Mouse (Mus musculus) liver, adult 2 months (tissue): ENCODE data around the gene Map3k12. TPM values are rescaled to one million over a fixed set of nuclear protein-coding genes. Genes with fewer than 3 reads are reported as not detected.

Source experiments
- DNase-seq: peaks from one replicate; pipeline ENCODE4 v3.0.0-alpha.2; 2011; ENCODE audit warnings: low read depth, low spot score; ENCODE audit errors: extremely low read depth
- H3K27ac ChIP-seq: fragments of 200-500 bp; replicated peaks from 2 replicates; pipeline ENCODE4 v1.5.1; 2012; ENCODE audit warnings: low read depth, mild to moderate bottlenecking, control low read depth, inconsistent platforms, low read length; ENCODE audit not compliant: insufficient read depth
- H3K27me3 ChIP-seq: fragments of 200-500 bp; 2 replicates; pipeline ENCODE4 v1.6.1; 2012; ENCODE audit warnings: mild to moderate bottlenecking, moderate library complexity, low read length, inconsistent platforms; ENCODE audit not compliant: control insufficient read depth, insufficient read depth
- H3K36me3 ChIP-seq: fragments of 200-500 bp; 2 replicates; pipeline ENCODE4 v1.6.1; 2012; ENCODE audit warnings: low read length, inconsistent platforms; ENCODE audit not compliant: control insufficient read depth, insufficient read depth
- H3K4me1 ChIP-seq: fragments of 200-500 bp; 2 replicates; pipeline ENCODE4 v1.6.1; 2011; ENCODE audit warnings: low read length; ENCODE audit not compliant: control insufficient read depth, insufficient read depth
- H3K4me3 ChIP-seq: fragments of 200-500 bp; 2 replicates; pipeline ENCODE4 v1.5.1; 2011; ENCODE audit warnings: low read depth, mild to moderate bottlenecking, control low read depth, low read length, moderate library complexity; ENCODE audit not compliant: insufficient read depth
- H3K79me2 ChIP-seq: fragments of 200-500 bp; 2 replicates; pipeline ENCODE4 v1.6.1; 2012; ENCODE audit warnings: inconsistent platforms, mild to moderate bottlenecking, low read length, moderate library complexity; ENCODE audit not compliant: control insufficient read depth, insufficient read depth
- H3K9ac ChIP-seq: fragments of 200-500 bp; 2 replicates; pipeline ENCODE4 v1.6.1; 2012; ENCODE audit warnings: low read depth, mild to moderate bottlenecking, control low read depth, inconsistent platforms, low read length
- CTCF ChIP-seq: fragments of 200-500 bp; IDR thresholded peaks from 2 replicates; pipeline ENCODE4 v1.5.1; 2011; ENCODE audit warnings: low read depth, low read length, control low read depth
- POLR2A ChIP-seq: fragments of 200-500 bp; IDR thresholded peaks from 2 replicates; pipeline ENCODE4 v1.6.1; 2011; ENCODE audit warnings: low read length, control low read depth; ENCODE audit not compliant: insufficient read depth; ENCODE audit errors: extremely low read depth
- WGBS: fragments of 180-500 bp; shearing (Covaris S2); methylation state at CpG from one replicate; pipeline ENCODE4 v1.1.7; 2018; 5-methylcytosine and 5-hydroxymethylcytosine counted together
- polyA plus RNA-seq: library from polyadenylated mRNA; depleted of rRNA; stranded (reverse); fragments of >200 nt; gene quantifications from 2 replicates; pipeline ENCODE4 v1.2.3, GENCODE M21; 2012
- total RNA-seq: library from RNA; depleted of rRNA; stranded (reverse); fragments of >200 nt; gene quantifications from 2 replicates; pipeline ENCODE4 v1.2.3, GENCODE M21; 2014

Map3k12 gene
- total and polyA plus RNA-seq, 2 experiments: 0.43 to 0.46 TPM

DNA sequence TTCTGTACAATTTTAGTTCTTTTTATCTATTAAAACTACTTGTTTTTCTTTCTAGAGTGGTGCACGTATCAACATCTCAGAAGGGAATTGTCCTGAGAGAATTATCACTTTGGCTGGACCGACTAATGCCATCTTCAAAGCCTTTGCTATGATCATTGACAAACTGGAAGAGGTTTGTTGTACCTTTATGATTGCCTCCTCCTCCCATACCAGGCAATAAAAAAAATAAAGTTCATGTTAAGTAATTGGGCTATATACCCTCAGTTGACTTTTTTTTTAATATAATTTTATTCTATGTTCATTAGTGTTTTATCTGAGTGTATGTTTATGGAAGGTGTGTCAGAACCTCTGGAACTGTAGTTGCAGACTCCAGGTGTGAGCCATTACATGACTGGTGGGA, 42.3 kb downstream of the Map3k12 start:
- H3K9ac ChIP-seq: no peak overlapping the region
- WGBS: 94% methylated on average over 2 of the region's 2 CpGs
- peaks cover 8% of the 10 kb centered on the region for H3K79me2 ChIP-seq
- no peak for TF ChIP-seq POLR2A
- TF ChIP-seq CTCF: no peak
- DNase-seq: no peak
- peaks cover 9% of the 10 kb centered on the region; the same call in 1 of the 2 replicates for H3K4me1 ChIP-seq
- H3K27ac ChIP-seq: no peak overlapping the region
- H3K4me3 ChIP-seq: no peak overlapping the region
- peaks cover 55% of the 10 kb centered on the region for H3K36me3 ChIP-seq
- H3K27me3 ChIP-seq: no peaks in the 10 kb centered on the region

DNA sequence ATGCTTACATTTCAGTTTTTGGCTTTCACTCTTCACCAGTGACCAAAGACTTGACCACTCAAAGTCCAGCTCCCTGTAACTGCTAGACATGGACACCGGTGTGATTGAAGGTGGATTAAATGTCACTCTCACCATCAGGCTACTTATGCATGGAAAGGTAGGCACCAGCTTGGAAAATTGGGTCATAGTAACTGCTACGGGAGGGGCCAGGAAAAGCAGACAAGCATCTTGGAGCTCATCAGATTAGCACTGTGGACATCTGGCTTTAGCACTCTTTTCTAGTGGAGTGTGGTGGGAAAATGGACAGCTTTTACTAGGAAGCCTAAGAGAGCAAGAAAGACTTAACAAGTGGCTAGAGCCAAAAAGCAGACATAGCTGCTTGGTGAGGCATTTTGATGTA, 43.6 kb downstream of the Map3k12 start:
- peaks cover 9% of the 10 kb centered on the region; the same call in 1 of the 2 replicates for H3K4me1 ChIP-seq
- no peak for TF ChIP-seq CTCF
- no peak for TF ChIP-seq POLR2A
- H3K4me3 ChIP-seq: no peak overlapping the region
- 18% methylated on average over 2 of the region's 2 CpGs for WGBS
- no peak overlapping the region for H3K27ac ChIP-seq
- H3K27me3 ChIP-seq: no peaks in the 10 kb centered on the region
- peak; percentile 23 for DNase-seq
- peaks cover 8% of the 10 kb centered on the region for H3K79me2 ChIP-seq
- H3K36me3 ChIP-seq: peaks cover 45% of the 10 kb centered on the region
- no peak overlapping the region; the same call in 1 of the 2 replicates for H3K9ac ChIP-seq

DNA sequence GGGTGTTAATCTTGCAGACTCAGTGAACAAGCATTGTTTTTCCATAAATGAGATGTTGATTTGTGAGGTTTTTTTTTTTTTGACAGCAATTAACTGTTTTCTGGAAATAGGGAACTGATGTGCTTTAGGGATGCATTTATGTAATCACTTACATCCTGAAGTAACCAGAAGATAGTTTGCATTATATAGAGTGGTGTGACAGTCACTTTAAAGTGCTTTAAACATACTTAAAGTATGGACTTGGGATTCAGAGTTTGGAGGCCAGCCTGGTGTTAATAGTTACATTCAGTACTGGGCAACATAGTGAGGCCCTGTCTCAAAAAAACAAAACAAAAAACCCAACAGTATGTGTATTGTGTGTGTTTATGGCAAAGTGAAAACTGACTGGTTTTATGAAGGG, 45.1 kb downstream of the Map3k12 start:
- H3K36me3 ChIP-seq: peaks cover 32% of the 10 kb centered on the region
- no peak for DNase-seq
- no peak overlapping the region for H3K9ac ChIP-seq
- peaks cover 9% of the 10 kb centered on the region; the same call in 1 of the 2 replicates for H3K4me1 ChIP-seq
- TF ChIP-seq POLR2A: no peak
- no peak for TF ChIP-seq CTCF
- H3K79me2 ChIP-seq: peaks cover 8% of the 10 kb centered on the region
- H3K27me3 ChIP-seq: no peaks in the 10 kb centered on the region
- no peak overlapping the region for H3K27ac ChIP-seq
- peak overlapping the region; percentile 80; the same call in 1 of the 2 replicates for H3K4me3 ChIP-seq

DNA sequence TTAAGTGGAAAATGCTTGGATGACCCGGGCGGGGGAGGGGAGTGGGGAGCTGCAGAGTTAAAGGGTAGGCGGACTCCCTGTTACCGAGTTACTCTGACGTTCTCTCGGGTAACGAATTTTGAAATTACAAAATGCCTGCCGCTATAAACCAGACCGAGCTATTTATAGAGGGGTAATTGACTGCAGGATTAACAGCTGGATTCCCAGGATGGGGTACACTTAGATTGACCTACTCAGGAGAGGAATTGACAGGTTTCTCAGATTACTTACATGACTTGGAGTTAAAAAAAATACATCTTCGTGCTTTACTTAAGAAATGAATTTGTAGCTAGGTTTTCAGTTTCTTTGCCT, 45.6 kb downstream of the Map3k12 start:
- Histone ChIP-seq H3K36me3 (peaks cover 29% of the 10 kb centered on the region), H3K27me3 (no peaks in the 10 kb centered on the region), H3K79me2 (peaks cover 8% of the 10 kb centered on the region), H3K9ac (peak overlapping the region; percentile 86), H3K4me1 (peaks cover 9% of the 10 kb centered on the region; the same call in 1 of the 2 replicates), H3K27ac (no peak overlapping the region), H3K4me3 (peak overlapping the region; percentile 80)
- WGBS: 1% methylated on average over 10 of the region's 10 CpGs
- no peak for TF ChIP-seq CTCF
- TF ChIP-seq POLR2A: no peak
- peak; percentile 40 for DNase-seq

DNA sequence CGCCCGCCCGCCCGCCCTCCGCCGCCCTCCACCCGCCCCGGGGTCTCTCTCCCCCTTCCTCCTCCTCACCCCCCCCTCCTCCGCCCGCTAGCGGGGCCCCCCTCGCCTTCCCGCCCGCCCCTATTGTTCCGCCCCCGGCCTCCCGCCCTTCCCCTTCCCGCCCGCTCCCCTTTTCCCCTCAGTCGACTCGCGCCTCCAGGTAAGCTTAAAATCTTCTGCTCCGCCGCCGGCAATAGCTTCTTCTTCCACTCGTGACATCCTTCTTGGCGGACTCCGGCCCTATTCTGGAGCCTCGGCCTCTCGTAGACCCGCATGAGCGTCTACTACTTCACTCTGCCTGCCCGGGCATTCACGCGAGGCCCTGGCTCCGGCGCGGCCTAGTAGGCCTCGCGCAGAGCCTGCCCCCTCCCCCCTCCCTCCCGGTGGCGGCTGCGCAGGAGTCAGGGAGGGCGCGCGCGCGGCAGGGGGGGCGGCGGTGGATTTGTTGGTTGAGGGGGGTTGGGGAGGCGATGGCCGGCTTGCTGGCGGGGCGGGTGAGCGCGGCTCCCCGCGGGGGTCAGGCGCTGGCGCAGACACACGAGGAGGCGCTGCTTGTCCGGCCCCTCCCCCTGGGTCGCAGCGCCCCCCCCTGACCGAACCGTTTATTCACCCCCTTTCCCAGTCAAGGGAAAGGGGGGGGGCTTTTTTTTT, 46.1 kb downstream of the Map3k12 start:
- no peaks in the 10 kb centered on the region for H3K27me3 ChIP-seq
- H3K4me3 ChIP-seq: peak overlapping the region; percentile 80
- H3K9ac ChIP-seq: peak overlapping the region; percentile 86
- TF ChIP-seq CTCF (no peak), POLR2A (no peak)
- H3K36me3 ChIP-seq: peaks cover 24% of the 10 kb centered on the region
- DNase-seq: peak; percentile 57
- under 1% methylated on average over 44 of the region's 67 CpGs for WGBS
- H3K27ac ChIP-seq: peak overlapping the region; percentile 84
- H3K79me2 ChIP-seq: peaks cover 8% of the 10 kb centered on the region
- H3K4me1 ChIP-seq: peaks cover 9% of the 10 kb centered on the region; the same call in 1 of the 2 replicates

DNA sequence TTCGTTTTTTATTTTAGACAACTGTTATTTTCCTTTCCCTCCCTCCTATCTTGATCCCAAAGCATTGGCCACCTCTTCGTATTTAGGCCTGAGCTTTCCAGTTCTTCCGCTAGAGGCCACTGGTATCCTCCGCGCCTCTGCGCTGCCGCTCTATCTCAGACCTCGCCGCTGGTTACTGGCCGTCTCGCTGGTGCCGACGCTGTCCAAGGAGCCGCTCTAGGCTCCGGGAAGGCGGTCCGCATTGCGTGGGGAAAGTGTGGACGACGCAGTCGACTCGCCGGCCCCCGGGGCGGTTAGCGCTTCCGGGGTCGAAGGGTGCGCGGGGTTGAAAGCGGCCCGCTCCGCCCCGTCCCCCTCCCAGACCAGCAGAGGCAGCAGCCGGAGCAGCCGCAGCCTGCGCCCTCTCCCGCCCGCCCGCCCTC, 46.7 kb downstream of the Map3k12 start, which contains the start of gene Pcbp2:
Pcbp2 (plus strand) TSS at position 357 of the 422 bp plus-strand sequence.
- WGBS: under 1% methylated on average over 40 of the region's 40 CpGs
- H3K27me3 ChIP-seq: no peaks in the 10 kb centered on the region
- peak; percentile 92 for DNase-seq
- TF ChIP-seq CTCF: peak; percentile 84
- TF ChIP-seq POLR2A: peak; percentile 60; the same call in 1 of the 2 replicates
- peak within 1 kb of the TSS; percentile 86 for H3K9ac ChIP-seq
- H3K36me3 ChIP-seq: peaks cover 19% of the 10 kb centered on the region
- H3K27ac ChIP-seq: peak within 1 kb of the TSS; percentile 84
- peaks cover 8% of the 10 kb centered on the region for H3K79me2 ChIP-seq
- H3K4me1 ChIP-seq: peaks cover 9% of the 10 kb centered on the region; the same call in 1 of the 2 replicates
- H3K4me3 ChIP-seq: peak within 1 kb of the TSS; percentile 80
